In the genomic region with DNA sequence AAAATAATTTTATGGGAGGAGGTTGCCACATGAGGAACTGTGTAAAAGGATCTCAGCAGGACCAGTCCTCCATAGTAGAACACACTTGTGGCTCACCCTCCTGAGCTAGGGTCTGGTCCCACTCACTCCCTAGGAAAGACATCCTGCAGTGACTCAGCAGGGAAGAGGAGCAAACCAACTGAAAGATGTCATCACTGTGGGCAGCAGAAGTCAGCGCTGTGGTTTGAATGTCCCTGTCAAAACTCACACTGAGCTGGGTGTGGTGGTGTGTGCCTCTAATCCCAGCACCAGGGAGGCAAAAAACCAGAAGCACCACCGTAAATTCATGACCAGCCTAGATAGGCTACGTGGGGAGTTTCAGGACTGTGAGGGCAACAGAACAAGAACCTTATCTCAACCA, we compare ENCODE assay signal across 21 mouse cellular contexts. TPM values are rescaled to one million over a fixed set of nuclear protein-coding genes. Genes with fewer than 3 reads are reported as not detected.
A peak's percentile ranks its signal among the peaks of the same experiment; 100 is the strongest.
DNase-seq lines count a peak whose midpoint lies in the region; ATAC-seq and TF ChIP-seq lines count a peak whose summit lies in the region.
"Had no signal": no experiment of that assay in that cellular context is flagged by ENCODE, and none has a peak within 500 bp of the region (broad histone marks: within the 10 kb centered on the region; RNA-seq: fewer than 3 reads in every experiment).

No protein-coding gene starts in this region.

- no peak overlapping the region for H3K9ac ChIP-seq in liver, embryonic 13.5 days
- H3K9ac ChIP-seq in forebrain, postnatal 0 days: no peak overlapping the region
- H3K9ac ChIP-seq: embryonic facial prominence, embryonic 12.5 days; forebrain, embryonic 15.5 days; heart, embryonic 13.5 days; hindbrain, embryonic 12.5 days had no signal

- no peak for TF ChIP-seq CTCF in forebrain, postnatal 0 days (IDR thresholded peaks at IDR 0.05; ENCODE audit: low read depth)

- no peaks in the 10 kb centered on the region for H3K27me3 ChIP-seq in liver, embryonic 13.5 days
- H3K27me3 ChIP-seq in forebrain, postnatal 0 days (ENCODE audit: insufficient read depth, low read length): no peaks in the 10 kb centered on the region
- H3K27me3 ChIP-seq: embryonic facial prominence, embryonic 12.5 days; forebrain, embryonic 15.5 days; heart, embryonic 13.5 days; hindbrain, embryonic 12.5 days had no signal

- H3K4me1 ChIP-seq in liver, embryonic 13.5 days (replicated peaks): no peaks in the 10 kb centered on the region; the same call in 1 of the 2 replicates
- peaks cover 9% of the 10 kb centered on the region; the same call in 1 of the 2 replicates for H3K4me1 ChIP-seq in forebrain, postnatal 0 days (ENCODE audit: insufficient read depth)

- no peak overlapping the region for H3K4me2 ChIP-seq in liver, embryonic 13.5 days
- no peak overlapping the region for H3K4me2 ChIP-seq in forebrain, postnatal 0 days (ENCODE audit: low read depth)
- H3K4me2 ChIP-seq: embryonic facial prominence, embryonic 12.5 days; forebrain, embryonic 15.5 days; heart, embryonic 13.5 days; hindbrain, embryonic 12.5 days had no signal

- peak; percentile 34; the same call in 1 of the 2 replicates for ATAC-seq in liver, embryonic 13.5 days (ENCODE audit: low read depth)
- peak; percentile 42 for ATAC-seq in granulocyte monocyte progenitor cell, adult 5-6 weeks (replicated peaks; ENCODE audit: poor library complexity, severe bottlenecking)
- ATAC-seq in megakaryocyte progenitor cell, adult 5-6 weeks (replicated peaks; ENCODE audit: poor library complexity): peak; percentile 51
- no peak for ATAC-seq in forebrain, postnatal 0 days
- ATAC-seq: activated CD4-positive, CD25-positive, alpha-beta regulatory T cell, adult 4 months; CD4-positive, CD25-positive, alpha-beta regulatory T cell, adult 4 months; forebrain, embryonic 15.5 days; hindbrain, embryonic 16.5 days; inflammation-experienced regulatory T-cells, adult 6 months had no signal

- 8% methylated on average over 3 of the region's 3 CpGs for WGBS in liver, embryonic 13.5 days (ENCODE audit: insufficient replicate concordance)
- 84% methylated on average over 3 of the region's 3 CpGs for WGBS in forebrain, postnatal 0 days

- H3K4me3 ChIP-seq in liver, embryonic 13.5 days (replicated peaks): no peak overlapping the region
- no peak overlapping the region for H3K4me3 ChIP-seq in forebrain, postnatal 0 days (ENCODE audit: low read depth, low read length)
- H3K4me3 ChIP-seq: embryonic facial prominence, embryonic 12.5 days; forebrain, embryonic 15.5 days; heart, embryonic 13.5 days; hindbrain, embryonic 12.5 days had no signal

- no peak overlapping the region for H3K27ac ChIP-seq in liver, embryonic 13.5 days
- no peak overlapping the region for H3K27ac ChIP-seq in forebrain, postnatal 0 days (ENCODE audit: low read depth, low read length)
- H3K27ac ChIP-seq: embryonic facial prominence, embryonic 12.5 days; forebrain, embryonic 15.5 days; heart, embryonic 13.5 days; hindbrain, embryonic 12.5 days had no signal

- H3K9me3 ChIP-seq in liver, embryonic 13.5 days (replicated peaks): no peaks in the 10 kb centered on the region
- no peaks in the 10 kb centered on the region for H3K9me3 ChIP-seq in forebrain, postnatal 0 days (ENCODE audit: low read length)
- H3K9me3 ChIP-seq: embryonic facial prominence, embryonic 12.5 days; forebrain, embryonic 15.5 days; G1E; heart, embryonic 13.5 days; hindbrain, embryonic 12.5 days had no signal

- H3K36me3 ChIP-seq in liver, embryonic 13.5 days: no peaks in the 10 kb centered on the region
- H3K36me3 ChIP-seq in forebrain, postnatal 0 days (ENCODE audit: insufficient read depth): no peaks in the 10 kb centered on the region
- H3K36me3 ChIP-seq: embryonic facial prominence, embryonic 12.5 days; forebrain, embryonic 15.5 days; G1E; heart, embryonic 13.5 days; hindbrain, embryonic 12.5 days had no signal

- DNase-seq in liver, embryonic 13.5 days: no peak
- no peak for DNase-seq in liver
- DNase-seq in right cerebral cortex, adult 2 months (ENCODE audit: low spot score in 2 of 2): no peak
- no peak for DNase-seq in Muller cell, postnatal 12 days (ENCODE audit: inconsistent ontology term)
- no peak for DNase-seq in forebrain, postnatal 0 days
- DNase-seq: adrenal gland, postnatal 14 days; cerebellum, adult 18-20 months; cerebellum, postnatal 10 days; gastrocnemius, postnatal 10 days; heart, postnatal 36 days had no signal

RNA-seq across cellular contexts. Expression of gene Tns3, which starts 20.9 kb away (rescaled TPM):
- polyA plus RNA-seq in liver, embryonic 13.5 days (2015; fragmentation: Nextera tagmentation; extraction: Ambion mirVana): 2.8 and 3.2 TPM in 2 replicates
- 26.9 TPM in 2 replicates for total RNA-seq in granulocyte monocyte progenitor cell, adult 5-6 weeks (2014; fragmentation: Nextera tagmentation)
- 13.0 and 13.1 TPM in 2 replicates for total RNA-seq in granulocyte monocyte progenitor cell, adult 5-6 weeks (2017)
- 20.8 and 27.0 TPM in 2 replicates for total RNA-seq in megakaryocyte progenitor cell, adult 5-6 weeks (2015)
- 11.5 and 11.7 TPM in 2 replicates for total RNA-seq in megakaryocyte progenitor cell, adult 5-6 weeks (2017)
- 16.3 and 26.5 TPM in 2 replicates for total RNA-seq in forebrain, postnatal 0 days (2014; rRNA removed)
- polyA plus RNA-seq in forebrain, postnatal 0 days (2015; fragmentation: Nextera tagmentation; extraction: Ambion mirVana): 3.1 and 6.2 TPM in 2 replicates
- polyA plus RNA-seq: G1E had no signal
